Mouse (Mus musculus): Measurements from ENCODE around the gene Olfr30. TPM values are rescaled to one million over a fixed set of nuclear protein-coding genes. Genes with fewer than 3 reads are reported as not detected.
"Not testable (repeated sequence)": the region's sequence is repeated elsewhere in the genome, so short reads cannot be mapped to it uniquely, and the experiment has no call there.

The Olfr30 gene
- total RNA-seq (2021): not detected
- long read RNA-seq, experiment 1: 0 reads
- long read RNA-seq, experiment 2: 0 reads

- DNase-seq (ENCODE audit: low spot score in 2 of 2): no peak
- intact Hi-C loops (cut with DNase I): no loop called here
Measured at GRCm38 (mm10) chr11:58462170-58462569, at the start of gene Olfr30. Olfr30 (minus strand) TSS chr11:58462270.

DNA sequence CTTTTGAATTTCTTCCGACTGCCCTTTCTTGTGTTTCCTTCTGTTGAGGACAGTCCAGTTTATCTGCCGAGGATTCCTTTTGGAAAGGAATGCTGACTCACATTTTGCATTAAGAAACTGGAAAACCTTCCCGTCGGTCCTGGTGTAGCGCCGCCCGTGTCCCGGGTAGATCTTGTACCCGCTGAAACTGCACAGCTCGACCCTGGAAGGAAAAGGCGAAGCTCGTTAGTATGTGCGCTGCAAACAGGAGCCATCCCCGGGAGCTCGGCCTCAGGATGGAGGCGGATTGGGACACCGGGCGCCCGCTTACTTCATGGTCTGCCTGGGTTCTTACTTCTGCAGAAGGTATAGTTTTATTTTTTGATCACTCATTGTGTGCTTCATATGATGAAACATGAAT, 47.0 kb upstream of the Olfr30 start:
- DNase-seq (ENCODE audit: low spot score in 2 of 2); intact Hi-C loops (cut with DNase I): not testable (repeated sequence)

- intact Hi-C loops (cut with DNase I); DNase-seq (ENCODE audit: low spot score in 2 of 2): not testable (repeated sequence)
Measured at GRCm38 (mm10) chr11:58502472-58502871, 40.4 kb upstream of the Olfr30 start, which contains the start of gene Olfr331. Olfr331 (minus strand) TSS chr11:58502572.

DNA sequence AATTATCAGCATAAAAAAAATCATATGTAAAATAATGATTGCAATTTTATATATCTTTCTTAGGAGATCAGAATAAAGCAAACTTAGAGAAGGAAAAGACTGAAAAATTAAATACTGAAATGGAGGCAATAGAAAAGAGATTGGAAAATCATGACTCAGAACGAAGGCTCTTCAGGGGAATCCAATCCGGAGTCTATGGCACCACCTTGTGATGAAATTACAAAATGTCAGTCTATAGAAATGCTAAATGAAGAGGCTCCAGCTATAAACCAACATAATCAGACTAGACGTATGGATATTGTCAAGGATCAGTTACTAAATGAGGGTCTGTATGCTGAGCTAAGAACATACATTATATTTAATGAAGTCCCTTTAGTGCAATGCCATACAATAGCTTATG, 37.2 kb upstream of the Olfr30 start:
- intact Hi-C loops (cut with DNase I): loop anchor here (5.0 to 10.0 kb wide), 2 partner anchors 97 to 314 kb away; no protein-coding TSS in a partner anchor
- DNase-seq (ENCODE audit: low spot score in 2 of 2): peak; percentile 16 to 38

- intact Hi-C loops (cut with DNase I): loop anchor here (5.0 to 10.0 kb wide), 2 partner anchors 96 to 314 kb away; no protein-coding TSS in a partner anchor
- DNase-seq (ENCODE audit: low spot score in 2 of 2): no peak
Measured at GRCm38 (mm10) chr11:58498761-58499160, 36.7 kb upstream of the Olfr30 start.

DNA sequence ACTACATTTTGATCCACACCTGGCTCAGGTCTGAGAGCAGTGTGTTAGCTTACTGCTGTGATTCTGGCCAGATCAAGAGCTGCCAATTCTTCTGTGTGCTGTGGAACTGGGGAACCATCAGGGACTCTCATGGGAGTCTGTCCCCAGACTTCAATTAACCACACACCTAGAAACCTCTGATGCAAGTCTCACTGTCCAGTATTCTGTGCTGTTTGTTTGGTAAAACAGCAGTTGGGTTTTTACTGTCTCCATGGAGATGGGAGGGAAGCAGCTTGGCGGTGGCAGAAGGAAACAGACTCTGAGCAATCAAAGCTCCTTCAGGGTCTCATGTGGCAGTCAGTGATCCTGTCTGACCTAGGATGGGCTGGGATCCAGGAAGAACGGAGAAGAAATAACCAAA, 30.4 kb upstream of the Olfr30 start, which contains the start of gene Olfr332:
Gene Olfr332 (minus strand): TSS at position 101 of the 400 bp plus-strand sequence.
- intact Hi-C loops (cut with DNase I): loop anchor here (10.0 kb wide), 1 partner anchor 308 kb away; no protein-coding TSS in a partner anchor
- no peak for DNase-seq (ENCODE audit: low spot score in 2 of 2)

DNA sequence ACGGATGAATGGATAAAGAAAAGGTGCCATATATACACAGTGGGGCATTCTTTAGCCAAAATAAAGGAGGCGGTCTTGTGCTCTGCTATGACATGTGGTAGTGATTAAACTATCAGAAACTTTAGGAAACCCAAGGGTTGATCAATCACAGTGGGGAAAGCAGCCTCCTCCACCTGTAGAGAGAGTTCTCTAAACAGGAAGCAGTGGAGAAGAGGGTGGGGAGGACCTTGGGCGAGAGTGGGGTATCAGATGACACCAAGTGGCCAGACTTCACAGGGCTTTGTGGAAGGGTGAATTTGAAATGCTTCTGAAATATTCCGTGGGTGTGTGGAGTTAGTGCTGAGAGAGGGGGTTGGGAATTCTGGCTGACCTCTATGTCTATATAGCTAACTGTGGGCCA, 8.5 kb downstream of the Olfr30 start:
- intact Hi-C loops (cut with DNase I): no loop called here
- DNase-seq (ENCODE audit: low spot score in 2 of 2): no peak

GRCm38 (mm10) chr11:58452759-58453158, 9.3 kb downstream of the Olfr30 start, which contains the start of gene Lypd9:
Lypd9 (minus strand) TSS chr11:58452923.
- DNase-seq (ENCODE audit: low spot score in 2 of 2): no peak
- intact Hi-C loops (cut with DNase I): no loop called here

GRCm38 (mm10) chr11:58437866-58438265, 24.2 kb downstream of the Olfr30 start:
- intact Hi-C loops (cut with DNase I): no loop called here
- DNase-seq (ENCODE audit: low spot score in 2 of 2): no peak

GRCm38 (mm10) chr11:58432259-58432658, 29.8 kb downstream of the Olfr30 start, which contains the start of gene Gm12253:
Gm12253 (plus strand) TSS chr11:58432559.
- DNase-seq (ENCODE audit: low spot score in 2 of 2): no peak
- intact Hi-C loops (cut with DNase I): no loop called here

DNA sequence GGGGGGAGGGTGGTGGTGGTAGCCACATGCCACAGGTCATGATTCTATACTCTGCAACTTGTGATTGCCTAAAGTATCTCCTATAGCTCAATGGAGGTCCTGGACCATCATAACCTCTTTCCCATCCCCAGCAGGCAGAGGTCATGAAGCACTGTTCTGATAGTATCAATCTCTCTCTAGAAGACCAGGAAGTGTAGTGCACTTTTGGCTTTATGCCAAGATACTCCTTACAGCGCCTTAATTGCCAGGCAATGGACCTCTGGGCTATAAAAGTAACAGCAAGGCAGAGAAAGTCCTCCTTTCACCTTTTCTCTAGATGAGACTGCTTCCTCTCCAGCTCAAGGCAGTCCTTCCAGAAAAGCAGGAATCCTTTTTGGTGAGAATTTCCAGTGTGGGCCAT, 41.3 kb downstream of the Olfr30 start, which contains the start of gene 1810065E05Rik:
Gene 1810065E05Rik (plus strand): TSS at position 297 of the 400 bp plus-strand sequence.
- DNase-seq (ENCODE audit: low spot score in 2 of 2): no peak
- intact Hi-C loops (cut with DNase I): no loop called here

- peak in 1 of 2 experiments; percentile 8 for DNase-seq (ENCODE audit: low spot score in 2 of 2)
- intact Hi-C loops (cut with DNase I): no loop called here
Measured at GRCm38 (mm10) chr11:58418336-58418735, 43.7 kb downstream of the Olfr30 start.

DNA sequence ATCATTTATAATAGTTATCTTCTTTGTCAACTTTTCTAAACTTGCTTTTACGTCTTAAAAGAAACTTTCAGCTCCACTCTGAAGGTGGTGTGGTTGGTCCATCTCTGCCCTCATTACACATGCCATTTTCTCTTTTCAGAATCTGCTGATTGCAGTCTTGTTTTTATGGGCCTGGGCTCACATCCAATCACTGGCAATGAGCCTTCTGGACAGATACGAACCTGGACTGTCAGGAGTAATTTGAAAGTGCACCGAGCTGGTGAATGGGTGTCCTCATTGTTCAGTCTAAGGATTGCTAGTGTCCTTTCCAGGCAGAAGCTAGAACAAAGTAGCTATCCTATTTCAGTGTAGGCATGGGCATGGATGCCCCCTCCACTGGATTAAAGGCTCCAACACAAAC, 54.0 kb downstream of the Olfr30 start:
- intact Hi-C loops (cut with DNase I): loop anchor here (10.0 kb wide), 2 partner anchors 177 to 227 kb away; partner anchors contain the start of gene Olfr323
- DNase-seq (ENCODE audit: low spot score in 2 of 2): no peak

Other genes starting within 250 kb of the Olfr30 start
- not detected for gene 4930438A08Rik, start 187.5 kb downstream of the Olfr30 start, total RNA-seq (2021)
- 10 to 100 TPM; 20.0 to 21.3 TPM for gene Zfp692, start 155.2 kb downstream of the Olfr30 start, total RNA-seq (2021)
- 10 to 100 TPM; 48.6 to 52.7 TPM for gene Zfp672, start 131.9 kb downstream of the Olfr30 start, total RNA-seq (2021)
- gene Sh3bp5l, start 131.5 kb downstream of the Olfr30 start, total RNA-seq (2021): 10 to 100 TPM; 54.1 to 59.7 TPM
- gene Lypd8, start 83.2 kb downstream of the Olfr30 start, total RNA-seq (2021): not detected
- gene 1810065E05Rik, start 41.2 kb downstream of the Olfr30 start, total RNA-seq (2021): not detected
- gene Gm12253, start 29.7 kb downstream of the Olfr30 start, total RNA-seq (2021): not detected
- not detected for gene Lypd9, start 9.3 kb downstream of the Olfr30 start, total RNA-seq (2021)
- gene Olfr332, start 30.3 kb upstream of the Olfr30 start, total RNA-seq (2021): not detected
- not detected for gene Olfr331, start 40.3 kb upstream of the Olfr30 start, total RNA-seq (2021)
- not detected for gene Olfr330, start 72.6 kb upstream of the Olfr30 start, total RNA-seq (2021)
- gene Olfr329-ps, start 84.2 kb upstream of the Olfr30 start, total RNA-seq (2021): not detected
- under 1 TPM; 0.11 TPM for gene Olfr328, start 93.4 kb upstream of the Olfr30 start, total RNA-seq (2021)
- gene Olfr224, start 108.3 kb upstream of the Olfr30 start, total RNA-seq (2021): not detected
- not detected for gene Olfr325, start 115.5 kb upstream of the Olfr30 start, total RNA-seq (2021)
- not detected for gene Olfr324, start 132.8 kb upstream of the Olfr30 start, total RNA-seq (2021)
- under 1 TPM in 1 of 2 experiments, not detected in 1; 0.42 TPM for gene 2210407C18Rik, start 153.8 kb upstream of the Olfr30 start, total RNA-seq (2021)
- not detected for gene Olfr323, start 168.2 kb upstream of the Olfr30 start, total RNA-seq (2021)
- gene Trim58, start 178.2 kb upstream of the Olfr30 start, total RNA-seq (2021): under 1 TPM in 1 of 2 experiments, not detected in 1; 0.15 TPM
- gene Olfr322, start 196.5 kb upstream of the Olfr30 start, total RNA-seq (2021): not detected
- gene Olfr320, start 218.8 kb upstream of the Olfr30 start, total RNA-seq (2021): not detected
- not detected for gene Olfr319, start 236.9 kb upstream of the Olfr30 start, total RNA-seq (2021)

Measured in left cerebral cortex, postnatal 14 days (tissue).